Mouse (Mus musculus) heart, postnatal 0 days (tissue): ENCODE measurements at regions not wholly inside any gene's neighbourhood (a gene's known extent, or its start where the extent isn't known, plus 50 kb on each side); places are given as distances from the start of the nearest gene placed in this dataset.

Experiments
- CTCF ChIP-seq: IDR thresholded peaks from 2 replicates; pipeline ENCODE4 v1.5.1; 2016; ENCODE audit warnings: antibody characterized with exemption, control low read depth, low read depth
- EP300 ChIP-seq: IDR thresholded peaks from 2 replicates; pipeline ENCODE4 v1.6.1; 2016; ENCODE audit warnings: antibody characterized with exemption, low read depth

DNA sequence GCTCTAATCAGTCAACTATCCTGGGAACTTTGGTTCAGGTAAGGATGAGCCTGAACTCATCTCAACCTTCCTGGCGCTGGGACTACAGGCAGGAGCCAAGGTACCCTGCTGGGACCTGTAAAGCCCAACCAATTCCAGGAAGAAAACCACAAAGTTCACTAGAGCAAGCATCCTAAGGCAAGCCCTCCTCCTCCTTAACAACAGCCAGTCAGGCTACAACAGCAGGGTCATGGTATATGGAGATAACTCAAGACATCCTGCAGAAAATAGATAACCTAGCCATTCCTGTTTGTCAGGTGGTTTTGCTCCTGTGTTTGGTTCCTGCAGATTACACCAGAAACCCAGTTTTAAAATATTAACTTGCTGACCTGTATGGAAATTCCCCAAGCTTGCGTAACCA is 128.4 kb downstream of the Matn1 start:
- TF ChIP-seq CTCF (no peak), EP300 (no peak)
